Mouse (Mus musculus): ENCODE measurements around the gene Nfix.

DNA sequence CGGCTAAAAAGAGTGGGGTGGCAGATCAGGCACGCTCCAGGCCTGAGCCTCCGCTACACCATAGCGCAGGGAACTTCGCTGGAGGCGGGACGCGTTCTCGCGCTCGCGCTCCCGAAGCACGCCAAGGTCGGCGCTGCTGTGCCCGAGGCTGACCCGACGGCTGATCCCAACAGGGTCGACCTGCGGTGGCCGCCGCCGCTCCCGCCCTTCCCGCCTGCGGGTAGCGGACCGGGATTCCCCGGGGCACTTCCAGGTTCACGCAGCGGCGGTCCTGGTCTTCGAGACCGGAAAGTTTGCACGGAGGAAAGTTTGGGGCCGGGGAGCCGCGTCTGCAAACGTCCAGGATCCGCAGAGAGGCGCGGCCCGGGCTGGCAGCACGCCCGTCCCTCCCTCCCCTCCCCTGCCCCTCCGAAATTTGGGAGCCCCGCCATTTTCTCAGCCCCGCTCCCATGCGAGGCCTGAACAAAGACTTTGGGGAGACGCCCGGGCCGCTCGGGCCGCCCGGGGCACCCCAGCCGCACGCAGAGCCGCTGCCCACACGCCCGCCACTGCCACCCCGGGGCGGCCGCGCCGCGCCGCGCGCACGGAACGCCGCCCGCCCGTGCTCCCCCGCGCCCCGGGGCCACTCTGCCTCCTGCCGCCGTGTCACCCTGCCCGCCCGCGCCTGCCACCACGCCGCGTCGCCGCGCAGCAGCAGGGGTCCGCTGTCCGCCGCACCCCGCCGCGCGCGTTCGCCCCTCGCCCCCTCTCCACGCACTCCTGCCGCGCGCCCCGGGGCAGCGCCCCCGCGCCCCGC is 810 bp downstream of the Nfix start:
- no peak for TF ChIP-seq CTCF (IDR thresholded peaks at IDR 0.05; ENCODE audit: borderline replicate concordance, insufficient read depth, low read depth, low read length)
- TF ChIP-seq POLR2A (IDR thresholded peaks at IDR 0.05; ENCODE audit: borderline replicate concordance, insufficient read depth, low read length): 0 out of 2 replicates have a peak, but pooled peaks have one; percentile 5

Data from cerebellum, adult 2 months (tissue).